Mouse (Mus musculus) hindbrain, postnatal 0 days (tissue): ENCODE results near the gene Tbc1d22a. TPM values are rescaled to one million over a fixed set of nuclear protein-coding genes. Genes with fewer than 3 reads are reported as not detected.

Experiments
- ATAC-seq: fragments of 200-750 bp; cut with Nextera tagmentation; 2 replicates; pipeline ENCODE4 v1.8.0; 2017; ENCODE audit warnings: mild to moderate bottlenecking, moderate TSS enrichment, moderate library complexity
- DNase-seq: peaks from one replicate; pipeline ENCODE4 v3.0.0-alpha.2; 2015; ENCODE audit warnings: low spot score
- H3K27ac ChIP-seq: fragments of 300-500 bp; sonication (generic); 2 replicates; pipeline ENCODE4 v1.5.1; 2014; ENCODE audit warnings: mild to moderate bottlenecking
- H3K27me3 ChIP-seq: fragments of 300-500 bp; sonication (generic); 2 replicates; pipeline ENCODE4 v1.6.1; 2014; ENCODE audit warnings: low read length, mixed read lengths; ENCODE audit not compliant: insufficient read depth
- H3K36me3 ChIP-seq: fragments of 300-500 bp; sonication (generic); 2 replicates; pipeline ENCODE4 v1.6.1; 2014; ENCODE audit warnings: low read length, mixed read lengths; ENCODE audit not compliant: insufficient read depth
- H3K4me1 ChIP-seq: fragments of 300-500 bp; sonication (generic); 2 replicates; pipeline ENCODE4 v1.6.1; 2014; ENCODE audit warnings: antibody characterized with exemption, low read length, mixed read lengths; ENCODE audit not compliant: insufficient read depth
- H3K4me2 ChIP-seq: fragments of 300-500 bp; sonication (generic); 2 replicates; pipeline ENCODE4 v1.6.1; 2014; ENCODE audit warnings: low read depth, mild to moderate bottlenecking, low read length, moderate library complexity, mixed read lengths
- H3K4me3 ChIP-seq: fragments of 300-500 bp; sonication (generic); 2 replicates; pipeline ENCODE4 v1.5.1; 2014; ENCODE audit warnings: low read length
- H3K9ac ChIP-seq: fragments of 300-500 bp; sonication (generic); replicated peaks from 2 replicates; pipeline ENCODE4 v1.6.1; 2014; ENCODE audit warnings: mild to moderate bottlenecking, low read length, moderate library complexity, mixed read lengths
- H3K9me3 ChIP-seq: fragments of 300-500 bp; sonication (generic); 2 replicates; pipeline ENCODE4 v1.6.1; 2016; ENCODE audit warnings: low read length, mixed read lengths
- CTCF ChIP-seq: IDR thresholded peaks from 2 replicates; pipeline ENCODE4 v1.5.1; 2016; ENCODE audit warnings: antibody characterized with exemption, control low read depth, low read depth
- WGBS: fragments of 180-500 bp; shearing (Covaris S2); extraction: QIAGEN DNeasy Blood & Tissue Kit; methylation state at CpG from one replicate; pipeline ENCODE4 v1.1.7; 2014; 5-methylcytosine and 5-hydroxymethylcytosine counted together
- polyA plus RNA-seq: library from polyadenylated mRNA; unstranded; fragments of >200 nt; fragmentation: Nextera tagmentation; extraction: Ambion mirVana; gene quantifications from 2 replicates; pipeline ENCODE4 v1.2.1, GENCODE M21; 2015
- total RNA-seq: library from RNA; depleted of rRNA; stranded (reverse); fragments of >200 nt; gene quantifications from 2 replicates; pipeline ENCODE4 v1.2.3, GENCODE M21; 2014

Gene Tbc1d22a
- total and polyA plus RNA-seq, 2 experiments from 2014 or later, result 13.6 to 26.2 TPM

DNA sequence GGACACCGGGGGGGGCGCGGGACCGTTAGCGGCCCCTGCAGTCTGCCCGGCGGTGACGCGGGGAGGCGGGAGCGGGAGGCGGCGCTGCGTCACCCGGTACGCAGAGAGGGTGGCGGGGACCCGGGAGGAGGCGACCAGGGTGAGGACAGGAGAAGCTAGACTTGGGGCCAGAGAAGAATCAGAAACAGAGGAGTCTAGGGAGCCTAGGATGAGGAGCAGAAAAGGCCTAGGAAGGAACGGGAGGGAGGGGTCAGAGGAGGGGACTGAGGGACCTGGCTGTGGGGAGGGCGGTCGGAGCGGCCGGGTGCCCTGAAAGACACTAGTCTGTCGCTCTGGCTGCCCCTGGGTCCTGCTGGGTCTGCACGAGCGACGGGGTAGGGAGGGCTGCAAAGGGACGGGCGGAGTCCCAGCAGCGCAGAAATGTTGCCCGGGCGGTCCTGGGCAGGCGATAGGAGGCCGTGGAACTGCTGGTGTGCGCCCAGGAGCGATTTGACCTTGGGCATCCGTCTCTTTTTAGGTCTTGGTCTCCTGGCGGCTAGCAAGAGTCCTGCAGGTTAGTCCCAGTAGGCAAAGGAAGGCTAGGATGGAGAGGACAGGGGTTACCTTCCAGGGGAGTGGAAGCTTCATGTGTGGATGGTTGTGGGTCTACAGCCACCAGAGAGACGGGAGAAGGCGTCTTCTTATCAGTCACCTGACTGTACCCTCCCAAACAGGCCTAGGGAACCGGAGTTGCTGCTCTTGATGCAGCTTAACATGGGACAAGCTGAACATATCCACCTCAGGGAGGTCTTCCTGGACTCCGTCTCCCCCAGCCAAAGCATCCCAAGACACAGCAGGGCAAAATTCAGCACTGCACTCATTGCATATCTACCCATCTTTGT lies 28.3 kb upstream of the Tbc1d22a start, which contains the start of gene Cerk:
Cerk (minus strand) TSS at position 453 of the 881 bp plus-strand sequence.
- Histone ChIP-seq H3K4me3 (peak within 1 kb of the TSS; percentile 61), H3K27ac (peak within 1 kb of the TSS; percentile 91), H3K36me3 (no peaks in the 10 kb centered on the region), H3K9ac (peak within 1 kb of the TSS; percentile 84), H3K27me3 (no peaks in the 10 kb centered on the region), H3K9me3 (no peaks in the 10 kb centered on the region), H3K4me2 (peak within 1 kb of the TSS; percentile 60), H3K4me1 (peaks cover 32% of the 10 kb centered on the region)
- peak; percentile 65 for TF ChIP-seq CTCF
- ATAC-seq, result peak; percentile 79
- 3% methylated on average over 37 of the region's 43 CpGs for WGBS
- DNase-seq, result peak; percentile 82

DNA sequence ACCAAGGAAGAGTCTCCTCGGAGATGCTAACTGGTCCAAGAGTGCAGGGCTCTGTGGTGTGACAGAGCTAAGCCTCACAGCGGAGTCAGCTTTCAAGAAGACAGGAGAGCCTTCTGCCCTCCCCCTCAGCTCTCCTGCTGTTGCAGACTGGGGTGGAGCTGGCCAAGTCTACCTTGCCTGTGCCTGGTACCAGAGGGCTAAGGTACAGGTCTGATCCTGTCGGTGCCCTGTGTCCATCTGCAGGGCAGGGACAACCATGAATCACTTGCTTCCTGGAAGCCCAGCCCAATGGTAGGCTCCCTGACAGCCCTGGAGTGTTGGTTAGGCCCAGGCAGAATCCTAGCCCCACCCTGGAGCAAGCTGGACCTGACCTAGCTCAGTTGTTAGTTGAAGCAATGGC lies 27.6 kb upstream of the Tbc1d22a start:
- H3K9ac ChIP-seq, result peak overlapping the region; percentile 84; the same call in 1 of the 2 replicates

DNA sequence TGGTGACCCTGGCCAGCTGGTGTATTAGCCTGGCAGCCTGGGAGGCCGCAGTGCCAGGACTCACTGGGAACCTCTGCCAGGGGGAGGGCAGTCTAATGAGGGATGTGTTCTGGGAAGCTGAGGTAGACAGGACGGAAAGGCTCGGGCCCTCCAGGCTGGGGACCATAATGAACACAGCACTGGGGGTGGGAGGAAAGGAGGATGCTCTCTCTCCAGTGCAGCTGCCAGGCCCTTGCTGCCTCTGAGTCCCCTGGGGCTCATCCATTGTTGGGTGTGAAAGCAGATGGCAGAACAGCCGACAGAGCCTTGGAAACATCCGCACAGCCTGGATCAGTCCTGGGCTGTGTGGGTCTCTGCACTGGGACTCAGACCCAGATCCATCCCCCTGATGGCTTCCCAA lies 26.1 kb upstream of the Tbc1d22a start:
- 31% methylated on average over 5 of the region's 5 CpGs for WGBS
- Histone ChIP-seq H3K9me3 (no peaks in the 10 kb centered on the region), H3K9ac (no peak overlapping the region), H3K27ac (no peak overlapping the region; the same call in 1 of the 2 replicates), H3K4me3 (no peak overlapping the region), H3K27me3 (no peaks in the 10 kb centered on the region), H3K36me3 (no peaks in the 10 kb centered on the region), H3K4me2 (no peak overlapping the region), H3K4me1 (peaks cover 19% of the 10 kb centered on the region)
- peak; percentile 21; the same call in 1 of the 2 replicates for ATAC-seq
- peak; percentile 71 for DNase-seq
- no peak for TF ChIP-seq CTCF

More for the DNA sequence above, 27.6 kb upstream of the Tbc1d22a start:
- Histone ChIP-seq H3K9me3 (no peaks in the 10 kb centered on the region), H3K27ac (peak overlapping the region; percentile 91; the same call in 1 of the 2 replicates), H3K27me3 (no peaks in the 10 kb centered on the region), H3K4me3 (no peak overlapping the region), H3K4me1 (peaks cover 31% of the 10 kb centered on the region), H3K36me3 (no peaks in the 10 kb centered on the region), H3K4me2 (peak overlapping the region; percentile 60)
- no peak for DNase-seq
- no peak for TF ChIP-seq CTCF
- WGBS, result 56% methylated on average over 3 of the region's 3 CpGs
- no peak for ATAC-seq

DNA sequence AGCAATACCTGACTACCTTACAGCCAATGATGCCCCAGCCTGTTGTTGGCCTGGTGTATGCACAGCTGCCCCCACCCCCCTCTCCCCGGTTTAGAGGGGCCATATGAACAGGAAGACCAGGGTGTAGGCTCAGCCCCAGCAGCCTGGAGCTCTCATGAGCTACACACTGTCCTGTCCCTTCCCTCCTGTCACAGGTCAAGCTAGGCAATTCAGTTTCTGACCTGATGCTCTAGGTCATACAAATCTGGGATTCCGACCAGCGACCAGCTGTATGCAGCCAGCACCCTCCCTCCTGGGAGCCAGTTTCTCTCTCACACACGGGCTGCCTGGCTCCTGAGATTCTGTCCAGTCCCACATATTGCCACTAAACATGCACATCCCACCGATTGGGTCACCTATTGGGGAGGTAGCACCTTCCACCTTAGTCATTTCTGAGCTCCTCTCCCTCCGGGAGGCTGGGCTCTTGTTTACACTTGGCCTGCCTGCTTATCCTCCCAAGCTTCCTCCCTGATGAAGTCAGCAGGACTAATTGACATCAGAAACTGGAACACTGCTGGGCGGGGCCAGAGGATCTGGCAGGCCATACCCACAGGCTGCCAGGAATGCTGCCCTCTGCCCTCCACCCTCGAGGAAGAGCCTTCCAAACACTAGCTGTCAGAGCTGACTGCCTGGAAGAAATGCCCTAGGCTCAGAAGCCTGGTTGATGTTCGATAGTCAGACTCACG lies 25.4 kb upstream of the Tbc1d22a start:
- Histone ChIP-seq H3K9me3 (no peaks in the 10 kb centered on the region), H3K27ac (peak overlapping the region; percentile 32; the same call in 1 of the 2 replicates), H3K9ac (no peak overlapping the region), H3K36me3 (no peaks in the 10 kb centered on the region), H3K4me1 (peaks cover 19% of the 10 kb centered on the region), H3K4me3 (no peak overlapping the region), H3K27me3 (no peaks in the 10 kb centered on the region), H3K4me2 (no peak overlapping the region)
- 0 out of 2 replicates have a peak, but pooled peaks have one; percentile 7 for TF ChIP-seq CTCF
- ATAC-seq (no peak), DNase-seq (peak; percentile 65)
- WGBS, result 17% methylated on average over 10 of the region's 10 CpGs

DNA sequence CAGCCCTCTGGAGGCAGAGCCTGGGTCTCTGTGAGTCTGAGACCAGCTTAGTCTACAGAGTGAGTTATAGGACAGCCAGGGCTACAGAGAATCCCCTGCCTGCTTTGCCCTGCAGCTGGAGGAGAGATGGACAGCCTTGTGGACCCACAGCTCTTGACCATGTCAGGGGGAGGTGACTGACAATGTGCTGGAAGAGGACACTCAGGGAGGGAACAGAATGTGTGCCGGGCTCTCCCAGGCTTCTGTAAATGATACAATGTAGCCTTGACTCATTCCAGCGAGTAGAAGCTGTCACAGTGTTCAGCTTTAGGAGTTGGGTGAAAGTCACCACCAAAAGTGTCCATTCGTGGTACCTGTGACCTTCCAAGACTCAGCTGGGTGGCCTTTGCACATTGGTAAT lies 23.9 kb upstream of the Tbc1d22a start:
- WGBS, result 79% methylated on average over 3 of the region's 3 CpGs
- H3K4me2 ChIP-seq, result no peak overlapping the region

DNA sequence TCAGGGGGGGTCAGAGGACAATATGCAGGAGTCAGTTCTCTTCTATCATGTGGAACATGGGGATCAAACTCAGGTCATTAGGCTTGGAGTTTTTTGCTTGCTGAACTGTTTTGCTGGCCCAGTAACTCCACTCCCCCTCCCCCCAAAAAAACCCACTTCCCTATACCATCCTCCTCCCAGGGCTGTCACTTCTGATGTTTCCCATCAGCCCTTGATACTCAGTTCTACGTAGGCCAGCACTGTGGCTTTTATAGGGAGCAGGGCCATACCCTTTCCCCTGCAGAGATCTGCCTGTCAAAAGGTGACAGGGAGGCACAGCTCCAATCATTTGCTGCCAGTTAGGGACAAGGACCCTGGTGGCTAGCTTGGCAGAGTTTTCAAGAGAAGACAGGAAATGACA lies 22.8 kb upstream of the Tbc1d22a start:
- Histone ChIP-seq H3K4me2 (no peak overlapping the region), H3K36me3 (no peaks in the 10 kb centered on the region), H3K9me3 (no peaks in the 10 kb centered on the region), H3K4me3 (no peak overlapping the region), H3K27me3 (no peaks in the 10 kb centered on the region), H3K27ac (no peak overlapping the region), H3K9ac (no peak overlapping the region), H3K4me1 (peaks cover 11% of the 10 kb centered on the region)
- no peak for ATAC-seq
- 54% methylated on average over 1 of the region's 1 CpGs for WGBS
- DNase-seq, result no peak
- no peak for TF ChIP-seq CTCF

More for the DNA sequence above, 23.9 kb upstream of the Tbc1d22a start:
- no peak for TF ChIP-seq CTCF
- Histone ChIP-seq H3K27me3 (no peaks in the 10 kb centered on the region), H3K27ac (no peak overlapping the region), H3K9ac (no peak overlapping the region), H3K36me3 (no peaks in the 10 kb centered on the region), H3K9me3 (no peaks in the 10 kb centered on the region), H3K4me3 (no peak overlapping the region), H3K4me1 (peaks cover 11% of the 10 kb centered on the region)
- ATAC-seq, result no peak
- no peak for DNase-seq
